Mouse (Mus musculus) thymus, postnatal 36 days (tissue): ENCODE results near the gene Inhbb.

ENCODE experiments used
- DNase-seq, 2 experiments: peaks; one replicate each; pipeline ENCODE4 v3.0.0; 2022; ENCODE audit warnings: mixed read lengths in 2 of 2

The Inhbb gene

DNA sequence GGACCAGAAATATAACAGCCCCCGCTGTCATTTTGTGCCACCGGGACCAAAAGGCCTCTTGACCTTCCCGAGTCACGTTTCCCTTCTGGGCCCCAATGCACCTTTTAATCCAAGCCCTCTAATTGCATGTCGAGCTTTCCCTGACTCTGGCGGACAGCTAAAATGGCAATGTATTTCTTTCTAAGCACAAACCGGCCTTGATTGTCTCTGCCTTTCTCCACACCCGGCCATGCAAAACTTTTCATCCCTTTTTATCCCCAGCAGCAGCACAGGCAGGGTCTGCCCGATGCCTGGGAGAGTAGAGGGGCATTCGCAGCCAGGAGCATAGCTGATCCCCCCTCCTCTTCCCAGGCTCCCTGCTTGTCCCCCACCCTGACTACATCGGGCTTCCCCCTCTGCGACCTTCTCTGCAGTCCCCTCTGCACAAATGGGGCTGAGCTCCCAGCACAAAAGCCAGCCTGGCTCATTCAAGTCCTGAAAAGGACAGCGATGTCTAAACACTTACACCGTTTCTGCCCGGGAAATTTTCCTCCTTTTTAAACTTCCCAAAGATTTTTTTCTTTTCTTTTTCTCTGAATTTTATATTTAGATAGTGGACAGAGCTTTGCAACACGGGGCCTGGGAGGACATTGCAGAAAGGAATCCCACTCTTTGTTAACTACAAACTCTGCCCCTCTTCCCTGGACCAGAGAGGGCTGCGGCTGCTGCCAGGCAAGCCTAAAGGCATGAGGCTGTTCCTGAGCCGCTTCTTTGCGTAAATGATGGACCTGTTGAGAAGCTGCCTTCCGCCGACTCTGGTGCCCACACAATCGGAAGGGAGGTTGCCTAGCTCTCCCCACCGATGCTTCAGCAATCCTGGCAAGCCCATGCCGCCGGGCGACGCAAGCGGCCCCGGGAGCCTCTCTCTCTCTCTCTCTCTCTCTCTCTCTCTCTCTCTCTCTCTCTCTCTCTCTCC, 2.6 kb downstream of the Inhbb start:
- no peak for DNase-seq

DNA sequence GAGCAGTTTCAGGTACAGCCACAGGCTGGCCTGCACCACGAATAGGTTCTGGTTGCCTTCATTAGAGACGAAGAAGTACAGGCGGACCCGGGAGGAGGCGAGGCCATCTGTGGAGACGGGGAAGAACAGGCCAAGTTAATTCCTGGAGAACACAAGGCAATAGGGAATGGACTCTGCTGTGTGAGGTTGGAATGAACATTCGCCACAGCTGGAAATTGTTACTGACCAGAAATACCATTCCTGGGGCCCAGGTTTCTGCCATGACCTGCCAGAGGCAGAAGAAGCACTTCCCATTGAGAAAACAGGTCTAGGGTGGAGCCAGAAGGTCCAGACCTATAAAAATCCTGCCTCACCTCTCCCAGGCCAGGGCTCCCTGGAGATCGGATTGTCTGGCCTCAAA, 4.1 kb downstream of the Inhbb start:
- no peak for DNase-seq

DNA sequence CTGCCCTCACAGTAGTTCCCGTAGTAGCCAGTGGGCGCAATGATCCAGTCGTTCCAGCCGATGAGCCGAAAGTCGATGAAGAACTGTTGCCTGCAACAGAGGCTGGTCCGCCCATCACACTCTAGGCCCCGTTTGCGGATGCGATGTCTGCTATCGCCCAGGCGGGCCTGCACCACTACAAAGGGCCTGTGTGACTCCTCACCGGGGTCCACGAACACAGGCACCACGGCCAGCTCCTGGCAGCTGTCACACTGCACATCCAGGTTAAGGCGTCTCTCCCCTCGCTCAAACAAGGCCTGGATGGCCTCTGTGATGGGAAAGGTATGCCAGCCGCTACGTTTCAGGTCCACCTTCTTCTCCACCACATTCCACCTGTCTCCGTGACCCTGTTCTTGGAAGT, 4.5 kb downstream of the Inhbb start:
- DNase-seq, result no peak

DNA sequence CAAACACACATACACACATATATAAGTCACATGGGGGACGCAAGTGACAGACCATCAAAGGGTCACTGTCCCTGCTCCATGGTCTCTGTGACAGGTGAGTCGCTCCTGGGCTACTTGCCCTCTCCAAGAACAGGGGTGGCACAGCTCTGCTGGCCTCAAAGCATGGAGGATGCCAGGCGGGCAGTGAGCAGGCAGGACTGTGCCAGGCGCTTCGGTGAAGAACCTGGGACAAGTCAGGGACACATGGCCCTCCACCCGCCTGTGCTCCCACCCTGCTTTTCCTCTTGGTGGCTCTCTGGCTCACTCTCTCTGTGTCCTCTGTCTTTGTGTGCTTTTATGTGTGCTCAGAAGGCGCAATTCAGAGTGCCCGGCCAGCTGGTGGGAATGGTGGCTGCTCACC, 5.4 kb downstream of the Inhbb start:
- DNase-seq, result no peak

DNA sequence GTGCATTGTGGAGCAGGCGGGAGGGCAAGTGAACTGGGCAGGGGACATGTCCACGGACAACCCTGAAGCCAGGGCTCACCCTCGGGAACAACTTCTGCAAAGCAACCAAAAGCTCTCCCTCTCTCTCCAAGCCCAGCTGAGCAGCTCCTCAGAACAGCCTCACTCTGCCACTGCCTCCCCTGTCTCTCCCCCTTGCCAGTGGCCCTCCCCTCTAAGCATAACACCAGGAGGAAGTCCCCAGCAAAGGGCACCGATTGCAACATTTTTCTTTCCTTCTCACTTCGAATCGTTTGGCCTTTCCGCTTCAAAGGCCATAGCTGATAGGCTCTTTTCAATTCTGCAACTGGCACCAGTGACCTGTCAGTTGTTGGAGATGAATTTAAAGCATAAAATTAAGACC, 5.9 kb downstream of the Inhbb start:
- DNase-seq, result no peak

DNA sequence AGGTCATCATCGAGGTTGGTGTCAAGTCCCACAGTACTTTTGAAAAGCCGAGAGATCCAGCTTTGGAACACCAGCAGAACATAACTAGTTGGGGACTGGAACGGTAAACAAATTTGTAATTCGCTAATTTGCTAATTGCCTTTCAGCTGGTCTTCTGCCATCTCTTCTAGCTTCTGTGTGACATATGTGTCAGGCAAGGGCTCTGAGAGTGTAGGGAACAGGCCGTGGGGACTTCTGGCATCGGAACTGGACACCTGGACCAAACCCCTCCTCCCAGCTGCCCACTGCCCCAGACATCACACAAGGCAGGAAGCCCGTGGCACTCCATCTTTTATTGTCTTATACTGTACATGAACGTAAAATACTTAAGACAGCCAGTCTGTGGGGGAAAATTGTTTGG, 6.9 kb downstream of the Inhbb start:
- no peak for DNase-seq

DNA sequence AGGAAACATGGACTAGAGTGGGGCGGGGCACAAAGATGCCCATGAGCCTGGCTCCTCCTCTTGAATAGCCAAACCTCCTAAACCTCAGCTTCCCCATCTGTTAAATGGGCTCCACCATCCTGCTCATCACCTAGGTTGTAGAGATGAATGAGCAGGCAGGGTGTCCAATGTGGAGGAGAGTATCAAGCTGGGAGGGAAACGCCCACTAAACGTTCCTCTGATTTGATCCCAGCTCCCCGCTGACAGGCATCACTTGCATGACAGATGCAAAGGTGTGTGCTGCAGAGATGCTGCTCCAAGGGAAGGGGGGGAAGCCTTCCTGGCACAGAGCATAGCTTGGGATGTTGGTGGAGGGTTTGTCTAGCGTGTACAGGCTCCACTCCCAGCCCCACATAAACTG, 11.4 kb downstream of the Inhbb start:
- no peak for DNase-seq

DNA sequence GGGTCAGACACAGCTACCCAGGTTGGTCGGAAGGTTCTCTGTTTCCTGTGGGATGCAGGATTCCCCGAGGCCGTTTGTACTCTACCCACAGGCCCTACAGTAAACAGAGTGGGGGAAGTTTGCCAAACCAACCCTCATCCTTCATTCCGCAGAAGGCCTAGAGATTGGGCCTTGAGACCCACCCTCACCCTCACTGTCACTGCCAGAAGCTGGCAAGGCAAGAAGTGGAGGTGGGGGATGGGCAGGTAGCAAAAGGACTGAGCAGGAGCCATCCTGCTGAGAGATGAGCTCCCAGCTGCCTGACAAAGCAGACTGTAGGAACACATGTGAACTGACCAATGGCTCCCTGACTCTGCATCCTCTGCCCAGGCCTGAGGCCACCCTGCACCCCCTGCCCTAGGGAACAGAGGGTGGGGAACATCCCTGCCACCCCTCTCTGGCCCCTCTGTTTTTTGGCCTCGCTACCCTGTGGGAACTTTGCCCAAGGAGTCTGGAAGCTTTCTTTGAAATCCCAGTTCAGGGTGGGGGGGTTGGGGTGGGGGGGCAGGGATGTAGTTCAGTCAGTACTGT, 12.4 kb downstream of the Inhbb start:
- DNase-seq, result no peak

DNA sequence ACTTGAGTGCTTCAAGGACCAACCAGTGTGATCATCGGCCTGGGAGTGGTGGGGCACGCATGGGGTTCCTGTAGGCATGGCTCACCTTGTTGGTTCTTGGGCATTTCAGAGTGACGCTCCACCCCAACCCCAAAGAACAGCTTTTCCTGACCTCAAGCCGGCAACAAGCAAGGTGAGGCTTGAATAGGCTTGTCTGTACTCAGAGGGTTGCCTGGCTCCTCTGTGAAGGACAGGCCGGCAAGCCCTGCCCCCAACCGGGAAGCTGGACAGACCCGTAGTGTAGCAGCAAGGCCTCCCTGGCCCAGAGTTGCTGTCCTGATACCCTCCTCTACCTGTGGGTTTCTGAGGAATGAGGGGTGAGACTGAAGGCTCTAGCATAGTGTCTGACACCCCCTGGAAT, 12.9 kb downstream of the Inhbb start:
- DNase-seq, result no peak

DNA sequence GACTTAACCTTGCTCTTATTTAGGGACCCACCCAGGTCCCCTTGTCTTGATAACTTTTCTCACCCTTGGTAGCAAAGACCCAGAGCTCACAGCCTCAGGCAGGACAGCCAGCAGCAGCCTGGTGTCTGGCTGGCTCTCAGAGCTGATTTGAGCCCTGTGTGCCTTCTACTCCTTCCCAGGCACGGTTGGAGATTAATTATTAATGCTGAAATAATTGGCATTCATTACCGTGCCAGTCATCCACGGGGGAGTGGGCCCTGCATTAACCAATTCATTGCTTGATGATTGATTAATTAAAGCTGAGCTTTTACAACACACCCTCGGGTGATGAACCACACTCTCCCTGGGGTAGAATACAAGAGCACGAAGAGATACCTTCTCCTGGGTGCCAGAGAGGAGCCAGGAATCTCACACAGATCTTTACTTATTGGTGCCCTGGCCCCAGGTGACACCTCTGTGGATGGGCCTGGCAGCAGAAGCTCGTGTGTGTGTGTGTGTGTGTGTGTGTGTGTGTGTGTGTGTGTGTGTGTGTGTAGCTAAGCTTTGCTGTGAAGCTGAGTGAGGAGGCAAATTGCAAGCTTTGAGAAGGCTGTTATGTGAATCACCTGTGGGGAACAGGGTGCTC, 14.2 kb downstream of the Inhbb start:
- DNase-seq, result no peak

DNA sequence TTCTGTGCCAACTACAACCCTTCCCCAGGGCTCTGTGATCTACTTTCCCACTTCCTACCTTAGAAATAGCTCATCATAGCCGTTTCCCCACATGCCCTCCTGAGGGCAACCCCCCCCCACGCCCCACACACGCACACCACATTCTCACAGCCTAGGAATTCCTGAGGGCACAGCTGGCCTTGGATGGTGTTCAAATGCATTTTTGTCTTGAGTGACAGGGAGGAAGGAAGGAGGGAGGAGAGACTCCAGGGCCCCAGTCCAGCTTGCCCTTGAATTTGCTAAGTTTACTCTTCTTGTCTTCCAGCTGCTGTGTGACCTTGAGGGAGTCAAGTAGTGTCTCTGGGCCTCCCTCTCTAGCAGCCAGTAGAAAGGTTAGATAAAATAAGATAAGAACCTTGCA, 17.2 kb downstream of the Inhbb start:
- no peak for DNase-seq

DNA sequence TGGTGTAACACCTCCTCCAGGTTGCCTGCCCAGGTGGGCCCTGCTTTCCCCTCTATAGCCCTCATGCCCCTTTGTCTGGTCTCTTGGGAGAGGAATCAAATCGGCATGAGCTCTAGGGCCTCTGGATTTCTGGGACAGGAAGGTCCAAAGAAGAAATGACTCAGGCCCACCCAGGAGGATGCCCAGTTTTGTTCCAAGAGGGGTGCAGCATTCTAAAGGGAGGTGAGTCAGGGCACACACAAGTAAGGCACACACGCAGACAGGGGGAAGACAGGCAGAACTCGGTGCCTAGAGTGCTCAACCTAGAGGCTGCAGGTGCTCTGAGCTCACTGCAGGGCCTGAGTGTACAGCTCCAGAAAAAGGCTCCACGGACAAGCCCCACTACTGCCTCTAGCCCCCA, 17.7 kb downstream of the Inhbb start:
- DNase-seq, result no peak

DNA sequence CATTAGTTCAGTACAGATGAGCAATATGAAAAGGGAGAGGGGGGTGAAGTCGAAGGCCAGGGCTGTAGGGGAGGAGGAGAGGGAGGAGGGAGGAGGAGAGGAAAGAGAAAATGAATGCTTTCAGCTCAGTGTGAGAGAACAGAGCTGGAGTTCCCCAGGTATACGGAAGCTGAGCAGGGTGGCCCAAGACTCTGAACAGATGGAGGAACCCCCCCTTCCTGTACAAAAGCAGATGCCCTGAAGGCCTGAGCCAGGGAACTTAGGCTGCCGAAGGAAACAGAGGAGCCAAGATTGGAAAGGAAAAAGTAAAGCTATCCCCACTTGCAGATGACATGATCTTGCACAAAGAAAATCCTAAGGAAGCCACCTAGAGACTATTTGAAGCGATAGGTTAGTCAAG, 20.8 kb downstream of the Inhbb start:
- DNase-seq, result no peak

DNA sequence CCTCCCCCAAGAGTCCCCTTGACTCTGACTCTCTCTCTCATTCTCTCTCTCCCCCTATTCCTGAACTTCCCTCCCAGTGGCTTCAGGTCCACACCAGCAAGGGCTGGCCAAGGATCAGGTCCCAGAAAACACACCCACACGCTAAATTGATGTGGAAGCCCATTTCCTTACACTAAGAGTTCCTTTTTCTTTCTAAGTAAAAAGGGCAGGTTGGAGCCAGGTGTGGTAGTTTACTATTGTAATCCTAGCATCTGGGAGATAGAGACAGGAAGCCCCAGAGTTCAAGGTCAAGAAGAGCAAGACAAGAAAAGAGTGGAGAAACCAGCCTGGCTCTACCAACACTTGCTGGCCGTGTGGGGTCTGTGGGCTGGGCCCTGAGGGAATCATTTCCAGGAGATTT, 23.4 kb downstream of the Inhbb start:
- DNase-seq, result no peak

DNA sequence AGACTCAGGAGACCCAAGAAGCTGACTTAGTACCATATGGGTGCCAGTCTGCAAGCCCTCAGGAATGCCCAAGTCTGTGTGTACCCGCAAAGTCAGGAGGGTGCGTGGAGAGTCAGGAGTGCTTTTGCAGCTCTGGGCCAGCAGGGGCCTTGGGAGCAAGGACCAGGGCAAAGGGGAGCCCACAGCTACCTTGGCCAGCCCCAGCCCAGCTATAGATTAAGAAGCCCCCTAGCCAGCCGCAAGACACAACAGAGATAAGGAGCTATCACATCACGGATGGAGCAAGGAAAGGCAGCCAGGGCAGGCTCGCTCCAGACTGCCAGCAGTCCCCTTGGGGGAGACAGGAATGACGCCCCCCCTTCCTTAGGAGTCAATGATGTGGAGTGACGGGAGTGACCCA, 24.2 kb downstream of the Inhbb start:
- DNase-seq, result no peak

DNA sequence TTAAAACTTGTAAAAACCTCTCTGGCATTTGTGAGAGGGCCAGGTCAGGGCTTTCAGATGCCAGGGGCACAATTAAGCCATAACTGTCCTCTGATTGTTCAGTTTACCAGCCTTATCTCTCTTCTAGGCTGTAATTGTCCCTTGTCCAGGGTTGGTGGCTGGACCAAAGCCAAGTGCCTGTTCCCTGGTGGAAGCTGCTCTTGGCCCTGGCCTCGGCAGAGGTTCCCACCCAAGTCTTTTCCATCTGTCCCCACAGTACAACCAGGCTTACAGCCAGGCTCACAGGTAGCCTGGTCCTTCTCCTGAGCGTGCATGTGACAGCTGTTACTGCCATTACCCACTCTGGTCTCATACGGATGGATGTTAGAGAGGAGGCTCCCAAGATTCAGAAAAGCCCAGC, 30.7 kb downstream of the Inhbb start:
- DNase-seq, result no peak

DNA sequence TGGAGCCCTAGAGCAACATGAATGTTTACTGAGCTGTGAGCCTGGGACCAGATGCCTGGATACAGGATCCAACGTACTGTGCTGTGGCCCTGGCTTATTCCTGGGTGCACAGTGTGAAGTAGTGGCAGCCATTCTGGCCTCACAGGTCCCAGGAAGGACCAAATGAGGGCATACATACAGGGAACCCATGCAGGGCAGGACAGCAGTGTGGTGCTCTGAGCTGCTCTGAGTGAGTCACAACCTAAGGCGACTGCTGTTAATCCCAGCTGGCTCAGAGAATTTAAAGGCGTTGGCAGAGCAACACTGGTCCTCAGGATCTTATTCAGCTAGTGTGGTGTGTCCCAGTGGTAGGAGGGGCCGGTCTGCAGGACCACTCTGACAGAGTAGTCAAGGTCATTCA, 31.4 kb downstream of the Inhbb start:
- DNase-seq, result no peak

DNA sequence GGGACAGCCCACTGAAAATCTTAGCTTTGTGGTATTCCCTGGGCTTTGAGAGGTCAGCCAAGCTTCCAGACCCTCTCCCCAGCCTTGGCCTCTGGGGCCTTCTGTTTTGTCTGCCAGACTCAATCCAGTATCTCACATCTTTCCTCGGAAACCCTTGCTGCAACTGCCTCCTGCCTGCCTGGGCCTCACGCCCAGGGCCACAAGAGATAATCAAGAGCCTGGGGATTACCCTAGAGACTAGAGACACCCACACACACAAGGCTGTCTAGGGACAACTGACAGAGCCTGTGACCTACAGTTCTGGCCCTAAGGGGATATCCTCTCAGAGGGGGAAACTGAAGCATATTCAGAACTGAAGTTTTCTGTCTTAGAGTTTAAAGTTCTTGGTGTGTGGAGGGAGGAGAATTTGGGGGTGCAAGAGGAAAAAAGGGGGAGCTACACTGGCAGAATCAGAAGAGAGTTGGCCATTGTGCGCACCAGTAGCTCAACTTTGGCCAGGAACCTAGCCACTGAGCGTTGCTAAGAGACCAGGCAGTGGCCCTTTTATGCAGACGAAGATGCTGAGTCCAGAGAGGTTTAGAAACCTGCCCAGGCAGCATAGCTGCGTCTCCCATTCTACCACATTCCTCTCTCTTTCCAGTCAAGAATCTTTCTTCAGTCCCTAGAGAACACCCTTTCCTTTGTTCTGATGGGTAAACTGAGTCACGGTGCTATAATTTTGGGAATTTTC, 32.1 kb downstream of the Inhbb start:
- no peak for DNase-seq

DNA sequence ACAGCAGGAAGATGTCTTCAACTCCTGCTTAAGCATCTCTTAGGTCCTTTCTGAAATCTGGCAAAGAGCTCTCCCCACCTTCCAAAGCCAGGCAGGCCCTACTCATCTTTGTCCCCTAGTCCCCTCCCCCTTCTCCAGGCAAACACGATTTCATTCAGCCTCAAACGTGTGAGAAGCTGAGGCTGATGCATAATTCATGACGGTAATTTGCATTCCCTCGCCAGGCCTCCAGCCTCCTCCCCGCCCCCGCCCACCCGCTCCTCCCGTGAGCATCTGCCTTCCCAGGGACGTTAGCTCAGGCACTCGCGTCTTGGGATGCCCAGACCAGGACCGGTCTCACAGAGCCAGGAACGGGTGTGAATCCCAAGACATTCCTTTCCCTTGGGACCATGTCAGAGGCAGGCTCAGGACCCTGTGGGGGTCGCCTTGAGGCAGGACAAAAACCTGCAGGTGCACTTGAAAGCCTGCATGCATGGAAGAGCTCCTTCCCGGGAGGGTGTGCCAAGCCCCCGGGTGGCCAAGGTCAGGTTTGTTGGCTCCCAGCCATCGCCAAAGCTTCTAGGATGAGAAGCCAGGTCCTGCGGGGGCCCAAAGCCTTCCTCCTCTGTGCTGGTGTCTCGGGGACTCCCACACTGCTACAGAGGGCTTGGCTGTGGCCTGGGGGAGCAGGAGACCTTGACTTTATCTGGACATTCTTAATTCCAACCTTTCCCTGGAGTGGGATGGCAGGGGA, 33.2 kb downstream of the Inhbb start:
- no peak for DNase-seq

DNA sequence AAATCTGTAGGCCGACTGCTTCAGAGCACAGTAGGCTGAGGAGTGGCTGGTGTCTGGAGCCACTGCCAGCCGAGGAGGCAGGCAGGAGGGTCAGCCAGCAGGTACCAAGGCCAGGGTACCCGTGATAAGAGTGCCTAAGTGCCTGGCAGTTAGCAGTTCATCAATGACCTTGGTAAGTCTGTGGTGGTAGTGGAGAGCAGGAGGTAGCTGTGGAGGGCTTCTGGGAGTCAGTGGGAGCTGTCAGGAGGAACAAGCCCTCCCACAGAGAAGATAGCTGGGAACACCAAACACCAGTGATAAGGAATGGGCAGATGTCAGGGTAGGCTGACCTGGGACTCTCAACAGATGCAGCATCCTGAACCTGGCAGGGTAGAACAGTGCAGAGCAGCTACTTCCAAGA, 35.7 kb downstream of the Inhbb start:
- DNase-seq, result no peak

DNA sequence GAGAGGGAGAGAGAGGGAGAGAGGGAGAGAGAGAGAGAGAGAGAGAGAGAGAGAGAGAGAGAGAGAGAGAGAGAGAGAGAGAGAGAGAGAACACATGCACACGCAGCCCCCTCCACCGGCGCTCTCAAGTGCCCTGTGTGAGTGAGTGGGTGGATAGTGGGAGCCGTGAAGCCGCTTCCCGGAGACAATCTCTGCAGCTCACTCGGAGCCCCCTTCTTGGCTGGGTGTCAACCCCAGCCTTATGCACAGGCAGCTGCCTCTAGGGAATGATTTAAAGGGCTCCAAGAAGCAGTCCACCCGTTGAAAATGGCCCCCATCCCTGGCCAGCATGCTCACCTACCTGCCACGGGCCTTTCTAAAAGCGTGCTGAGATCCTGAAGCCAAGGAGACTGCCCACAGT, 38.1 kb downstream of the Inhbb start:
- no peak for DNase-seq

DNA sequence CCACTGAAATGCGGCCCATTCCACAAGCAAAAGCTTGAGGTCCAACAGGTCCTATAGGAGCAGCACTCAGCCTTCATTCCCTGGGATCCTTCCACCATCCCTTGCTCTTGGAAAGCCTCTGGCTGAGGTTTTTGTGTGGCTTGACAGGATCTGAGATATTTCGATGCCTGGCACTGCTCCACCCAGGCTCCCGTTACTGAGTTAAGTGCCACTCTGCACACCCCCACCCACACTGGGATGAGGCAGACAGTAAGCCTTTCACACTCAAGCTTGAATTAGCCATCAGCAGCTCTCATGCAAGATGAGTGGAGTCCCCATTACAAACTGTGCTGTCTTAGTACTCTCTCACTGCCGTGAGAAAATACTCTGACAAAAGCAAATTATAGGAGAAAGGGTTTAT, 41.4 kb downstream of the Inhbb start:
- DNase-seq, result no peak

DNA sequence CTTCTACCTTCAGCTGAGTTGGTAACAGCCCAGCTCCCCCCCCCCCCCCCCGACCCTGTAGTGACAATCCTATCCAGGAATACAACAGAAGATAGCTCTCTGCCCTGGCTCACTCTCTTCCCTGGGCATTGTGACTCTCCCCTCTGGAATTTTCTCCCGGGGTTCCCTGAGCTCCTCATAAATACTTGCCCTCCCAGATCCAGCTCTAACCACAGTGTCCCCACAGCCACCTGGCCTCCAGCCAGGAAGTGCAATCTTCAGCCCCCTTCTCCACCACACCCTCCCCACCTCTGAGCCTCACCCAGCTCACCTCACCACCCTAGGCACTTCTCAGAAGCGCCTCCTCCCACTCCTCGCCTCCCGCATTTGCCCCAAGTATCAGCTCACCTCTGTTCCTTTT, 46.7 kb downstream of the Inhbb start:
- DNase-seq, result no peak
